Mouse (Mus musculus): Measurements from ENCODE around the gene Epb41l4b. TPM values are rescaled to one million over a fixed set of nuclear protein-coding genes. Genes with fewer than 3 reads are reported as not detected.

Gene Epb41l4b
- polyA plus RNA-seq, 2 experiments, result 5.3 to 12.2 TPM

GRCm38 (mm10) chr4:57055635-57056034 lies 87.6 kb downstream of the Epb41l4b start:
- DNase-seq (ENCODE audit: low spot score), result no peak
- 79% methylated on average over 7 of the region's 7 CpGs for WGBS
- Histone ChIP-seq H3K4me1 (ENCODE audit: control insufficient read depth, insufficient read depth, low read length) (no peaks in the 10 kb centered on the region), H3K4me2 (replicated peaks; ENCODE audit: low read depth, low read length, severe bottlenecking) (no peak overlapping the region), H3K27me3 (ENCODE audit: control insufficient read depth, insufficient read depth, low read length) (no peaks in the 10 kb centered on the region), H3K9ac (ENCODE audit: low read depth, low read length, severe bottlenecking) (no peak overlapping the region), H3K4me3 (replicated peaks; ENCODE audit: low read length) (no peak overlapping the region), H3K27ac (replicated peaks; ENCODE audit: low read depth, low read length) (no peak overlapping the region), H3K36me3 (ENCODE audit: control insufficient read depth, insufficient read depth, low read length) (no peaks in the 10 kb centered on the region), H3K9me3 (ENCODE audit: control insufficient read depth, low read length) (no peaks in the 10 kb centered on the region)
- no peak for TF ChIP-seq POLR2A (IDR thresholded peaks at IDR 0.05; ENCODE audit: borderline replicate concordance, extremely low read depth, insufficient read depth, insufficient read length)
- no peak for ATAC-seq (ENCODE audit: low FRiP score, low read depth)

- Histone ChIP-seq H3K4me2 (replicated peaks; ENCODE audit: low read depth, low read length, severe bottlenecking) (no peak overlapping the region), H3K4me1 (ENCODE audit: control insufficient read depth, insufficient read depth, low read length) (no peaks in the 10 kb centered on the region), H3K27ac (replicated peaks; ENCODE audit: low read depth, low read length) (no peak overlapping the region), H3K4me3 (replicated peaks; ENCODE audit: low read length) (no peak overlapping the region), H3K9me3 (ENCODE audit: control insufficient read depth, low read length) (no peaks in the 10 kb centered on the region), H3K36me3 (ENCODE audit: control insufficient read depth, insufficient read depth, low read length) (no peaks in the 10 kb centered on the region), H3K9ac (ENCODE audit: low read depth, low read length, severe bottlenecking) (no peak overlapping the region), H3K27me3 (ENCODE audit: control insufficient read depth, insufficient read depth, low read length) (no peaks in the 10 kb centered on the region)
- WGBS, result 68% methylated on average over 5 of the region's 5 CpGs
- ATAC-seq (ENCODE audit: low FRiP score, low read depth) (no peak), DNase-seq (ENCODE audit: low spot score) (no peak)
- TF ChIP-seq POLR2A (IDR thresholded peaks at IDR 0.05; ENCODE audit: borderline replicate concordance, extremely low read depth, insufficient read depth, insufficient read length), result no peak
Observed at GRCm38 (mm10) chr4:57049281-57049921, 93.8 kb downstream of the Epb41l4b start.

GRCm38 (mm10) chr4:57048566-57048965 lies 94.7 kb downstream of the Epb41l4b start:
- Histone ChIP-seq H3K9ac (ENCODE audit: low read depth, low read length, severe bottlenecking) (no peak overlapping the region), H3K4me1 (ENCODE audit: control insufficient read depth, insufficient read depth, low read length) (no peaks in the 10 kb centered on the region), H3K27me3 (ENCODE audit: control insufficient read depth, insufficient read depth, low read length) (no peaks in the 10 kb centered on the region), H3K4me2 (replicated peaks; ENCODE audit: low read depth, low read length, severe bottlenecking) (no peak overlapping the region), H3K4me3 (replicated peaks; ENCODE audit: low read length) (no peak overlapping the region), H3K27ac (replicated peaks; ENCODE audit: low read depth, low read length) (no peak overlapping the region), H3K9me3 (ENCODE audit: control insufficient read depth, low read length) (no peaks in the 10 kb centered on the region), H3K36me3 (ENCODE audit: control insufficient read depth, insufficient read depth, low read length) (no peaks in the 10 kb centered on the region)
- no peak for TF ChIP-seq POLR2A (IDR thresholded peaks at IDR 0.05; ENCODE audit: borderline replicate concordance, extremely low read depth, insufficient read depth, insufficient read length)
- no peak for DNase-seq (ENCODE audit: low spot score)
- ATAC-seq (ENCODE audit: low FRiP score, low read depth), result no peak
- 58% methylated on average over 6 of the region's 6 CpGs for WGBS

- 62% methylated on average over 9 of the region's 9 CpGs for whole genome bisulfite sequencing
- TF ChIP-seq POLR2A (IDR thresholded peaks at IDR 0.05; ENCODE audit: borderline replicate concordance, extremely low read depth, insufficient read depth, insufficient read length), result no peak
- no peak for ATAC-seq (ENCODE audit: low FRiP score, low read depth)
Observed at GRCm38 (mm10) chr4:57046160-57046571, 97.1 kb downstream of the Epb41l4b start.

GRCm38 (mm10) chr4:57043621-57044020 lies 99.6 kb downstream of the Epb41l4b start:
- H3K27ac ChIP-seq (replicated peaks; ENCODE audit: low read depth, low read length), result no peak overlapping the region
- TF ChIP-seq POLR2A (IDR thresholded peaks at IDR 0.05; ENCODE audit: borderline replicate concordance, extremely low read depth, insufficient read depth, insufficient read length), result no peak
- 0 out of 2 replicates have a peak, but pooled peaks cover 7% of the 10 kb centered on the region for H3K4me1 ChIP-seq (ENCODE audit: control insufficient read depth, insufficient read depth, low read length)
- no peak for ATAC-seq (ENCODE audit: low FRiP score, low read depth)
- no peaks in the 10 kb centered on the region for H3K27me3 ChIP-seq (ENCODE audit: control insufficient read depth, insufficient read depth, low read length)
- H3K9ac ChIP-seq (ENCODE audit: low read depth, low read length, severe bottlenecking), result no peak overlapping the region
- no peaks in the 10 kb centered on the region for H3K9me3 ChIP-seq (ENCODE audit: control insufficient read depth, low read length)
- no peak overlapping the region for H3K4me2 ChIP-seq (replicated peaks; ENCODE audit: low read depth, low read length, severe bottlenecking)
- no peaks in the 10 kb centered on the region for H3K36me3 ChIP-seq (ENCODE audit: control insufficient read depth, insufficient read depth, low read length)
- DNase-seq (ENCODE audit: low spot score), result no peak
- WGBS, result 86% methylated on average over 8 of the region's 8 CpGs
- no peak overlapping the region for H3K4me3 ChIP-seq (replicated peaks; ENCODE audit: low read length)

More at GRCm38 (mm10) chr4:57046160-57046571, 97.1 kb downstream of the Epb41l4b start:
- Histone ChIP-seq H3K27me3 (ENCODE audit: control insufficient read depth, insufficient read depth, low read length) (no peaks in the 10 kb centered on the region), H3K36me3 (ENCODE audit: control insufficient read depth, insufficient read depth, low read length) (no peaks in the 10 kb centered on the region), H3K4me3 (replicated peaks; ENCODE audit: low read length) (no peak overlapping the region), H3K9me3 (ENCODE audit: control insufficient read depth, low read length) (no peaks in the 10 kb centered on the region), H3K27ac (replicated peaks; ENCODE audit: low read depth, low read length) (no peak overlapping the region), H3K9ac (ENCODE audit: low read depth, low read length, severe bottlenecking) (no peak overlapping the region), H3K4me2 (replicated peaks; ENCODE audit: low read depth, low read length, severe bottlenecking) (no peak overlapping the region), H3K4me1 (ENCODE audit: control insufficient read depth, insufficient read depth, low read length) (no peaks in the 10 kb centered on the region)
- DNase-seq (ENCODE audit: low spot score), result no peak

All from limb, embryonic 14.5 days (tissue).